Mouse (Mus musculus) embryonic facial prominence, embryonic 10.5 days (tissue): ENCODE data around the gene Chit1. TPM values are rescaled to one million over a fixed set of nuclear protein-coding genes. Genes with fewer than 3 reads are reported as not detected.

Experiments
- DNase-seq: peaks from one replicate; pipeline ENCODE4 v3.0.0-alpha.2; 2017; ENCODE audit warnings: low spot score
- H3K27ac ChIP-seq: fragments of 300-500 bp; sonication (generic); replicated peaks from 2 replicates; pipeline ENCODE4 v1.5.1; 2016; ENCODE audit warnings: mild to moderate bottlenecking
- H3K27me3 ChIP-seq: fragments of 300-500 bp; sonication (generic); replicated peaks from 2 replicates; pipeline ENCODE4 v1.6.1; 2016; ENCODE audit warnings: low read depth, mild to moderate bottlenecking; ENCODE audit not compliant: poor library complexity, severe bottlenecking
- H3K36me3 ChIP-seq: fragments of 300-500 bp; sonication (generic); replicated peaks from 2 replicates; pipeline ENCODE4 v1.6.1; 2016; ENCODE audit warnings: mild to moderate bottlenecking, moderate library complexity
- H3K4me1 ChIP-seq: fragments of 300-500 bp; sonication (generic); 2 replicates; pipeline ENCODE4 v1.6.1; 2016
- H3K4me3 ChIP-seq: fragments of 300-500 bp; sonication (generic); 2 replicates; pipeline ENCODE4 v1.5.1; 2016; ENCODE audit warnings: mild to moderate bottlenecking, moderate library complexity
- H3K9me3 ChIP-seq: fragments of 300-500 bp; sonication (generic); 2 replicates; pipeline ENCODE4 v1.6.1; 2016; ENCODE audit warnings: mild to moderate bottlenecking
- WGBS: fragments of 180-500 bp; shearing (Covaris S2); methylation state at CpG from one replicate; pipeline ENCODE4 v1.1.7; 2016; 5-methylcytosine and 5-hydroxymethylcytosine counted together
- polyA plus RNA-seq: library from polyadenylated mRNA; unstranded; fragments of >200 nt; fragmentation: Nextera tagmentation; extraction: Ambion mirVana; gene quantifications from 2 replicates; pipeline ENCODE4 v1.2.1, GENCODE M21; 2016

The Chit1 gene
- polyA plus RNA-seq, 1 experiment from 2014 or later = not detected

- 85% methylated on average over 4 of the region's 4 CpGs for WGBS
- Histone ChIP-seq H3K27me3 (peaks cover 30% of the 10 kb centered on the region), H3K27ac (no peak overlapping the region), H3K36me3 (no peaks in the 10 kb centered on the region), H3K4me3 (no peak overlapping the region), H3K4me1 (peaks cover 34% of the 10 kb centered on the region), H3K9me3 (no peaks in the 10 kb centered on the region)
- DNase-seq = no peak
Observed at GRCm38 (mm10) chr1:134184089-134184488, 73.0 kb downstream of the Chit1 start.

GRCm38 (mm10) chr1:134188217-134188616 lies 77.2 kb downstream of the Chit1 start:
- H3K9me3 ChIP-seq = no peaks in the 10 kb centered on the region
- no peak overlapping the region for H3K4me3 ChIP-seq
- WGBS = 86% methylated on average over 5 of the region's 5 CpGs
- H3K27ac ChIP-seq = no peak overlapping the region
- H3K36me3 ChIP-seq = no peaks in the 10 kb centered on the region
- H3K4me1 ChIP-seq = peaks cover 29% of the 10 kb centered on the region
- peaks cover 26% of the 10 kb centered on the region for H3K27me3 ChIP-seq
- no peak for DNase-seq

GRCm38 (mm10) chr1:134188989-134189729 lies 78.1 kb downstream of the Chit1 start:
- Histone ChIP-seq H3K4me1 (peaks cover 38% of the 10 kb centered on the region), H3K9me3 (no peaks in the 10 kb centered on the region), H3K27me3 (peaks cover 20% of the 10 kb centered on the region; the same call in 1 of the 2 replicates), H3K36me3 (no peaks in the 10 kb centered on the region), H3K27ac (no peak overlapping the region), H3K4me3 (no peak overlapping the region)
- no peak for DNase-seq
- WGBS = 29% methylated on average over 12 of the region's 12 CpGs

- Histone ChIP-seq H3K4me3 (no peak overlapping the region), H3K27ac (no peak overlapping the region), H3K27me3 (peaks cover 20% of the 10 kb centered on the region), H3K4me1 (peaks cover 58% of the 10 kb centered on the region), H3K9me3 (no peaks in the 10 kb centered on the region), H3K36me3 (no peaks in the 10 kb centered on the region)
- DNase-seq = no peak
- 85% methylated on average over 5 of the region's 5 CpGs for WGBS
Observed at GRCm38 (mm10) chr1:134191192-134191591, 80.2 kb downstream of the Chit1 start.

- no peak for DNase-seq
- Histone ChIP-seq H3K4me1 (peaks cover 65% of the 10 kb centered on the region), H3K27me3 (peaks cover 20% of the 10 kb centered on the region), H3K36me3 (no peaks in the 10 kb centered on the region), H3K9me3 (no peaks in the 10 kb centered on the region), H3K27ac (no peak overlapping the region), H3K4me3 (no peak overlapping the region)
- 43% methylated on average over 4 of the region's 4 CpGs for WGBS
Observed at GRCm38 (mm10) chr1:134192024-134192423, 81.0 kb downstream of the Chit1 start.

- 48% methylated on average over 1 of the region's 1 CpGs for WGBS
Observed at GRCm38 (mm10) chr1:134193126-134193525, 82.1 kb downstream of the Chit1 start, which contains the start of gene Mybph. TSS of gene Mybph (plus strand) at chr1:134193448.

GRCm38 (mm10) chr1:134193674-134194197 lies 82.7 kb downstream of the Chit1 start:
- no peaks in the 10 kb centered on the region for H3K36me3 ChIP-seq
- peak overlapping the region; percentile 70 for H3K27ac ChIP-seq
- H3K4me3 ChIP-seq = 0 out of 2 replicates have a peak overlapping the region, but pooled peaks have one; percentile 6
- WGBS = 45% methylated on average over 7 of the region's 7 CpGs
- peaks cover 10% of the 10 kb centered on the region for H3K27me3 ChIP-seq
- no peaks in the 10 kb centered on the region for H3K9me3 ChIP-seq
- H3K4me1 ChIP-seq = peaks cover 69% of the 10 kb centered on the region
- DNase-seq = no peak

More at GRCm38 (mm10) chr1:134193126-134193525, 82.1 kb downstream of the Chit1 start, which contains the start of gene Mybph:
- peak; percentile 46 for DNase-seq
- Histone ChIP-seq H3K27me3 (peaks cover 16% of the 10 kb centered on the region), H3K4me3 (0 out of 2 replicates have a peak within 1 kb of the TSS, but pooled peaks have one; percentile 6), H3K9me3 (no peaks in the 10 kb centered on the region), H3K27ac (peak within 1 kb of the TSS; percentile 70), H3K36me3 (no peaks in the 10 kb centered on the region), H3K4me1 (peaks cover 71% of the 10 kb centered on the region)

- no peak for DNase-seq
- no peak overlapping the region for H3K4me3 ChIP-seq
- H3K9me3 ChIP-seq = no peaks in the 10 kb centered on the region
- H3K4me1 ChIP-seq = peaks cover 62% of the 10 kb centered on the region
- H3K27ac ChIP-seq = peak overlapping the region; percentile 70
- 74% methylated on average over 16 of the region's 16 CpGs for WGBS
- H3K27me3 ChIP-seq = peaks cover 3% of the 10 kb centered on the region
- H3K36me3 ChIP-seq = no peaks in the 10 kb centered on the region
Observed at GRCm38 (mm10) chr1:134194298-134195022, 83.4 kb downstream of the Chit1 start.

GRCm38 (mm10) chr1:134195117-134195516 lies 84.1 kb downstream of the Chit1 start:
- WGBS = 48% methylated on average over 2 of the region's 2 CpGs
- H3K4me1 ChIP-seq = peaks cover 62% of the 10 kb centered on the region
- H3K27me3 ChIP-seq = no peaks in the 10 kb centered on the region; the same call in 1 of the 2 replicates
- 0 out of 2 replicates have a peak overlapping the region, but pooled peaks have one; percentile 70 for H3K27ac ChIP-seq
- no peak for DNase-seq
- no peak overlapping the region for H3K4me3 ChIP-seq
- H3K9me3 ChIP-seq = no peaks in the 10 kb centered on the region
- no peaks in the 10 kb centered on the region for H3K36me3 ChIP-seq

- Histone ChIP-seq H3K27ac (peak overlapping the region; percentile 63), H3K27me3 (no peaks in the 10 kb centered on the region; the same call in 1 of the 2 replicates), H3K4me3 (no peak overlapping the region), H3K4me1 (peaks cover 62% of the 10 kb centered on the region), H3K9me3 (no peaks in the 10 kb centered on the region), H3K36me3 (no peaks in the 10 kb centered on the region)
- WGBS = 60% methylated on average over 3 of the region's 3 CpGs
- DNase-seq = no peak
Observed at GRCm38 (mm10) chr1:134195571-134195970, 84.5 kb downstream of the Chit1 start.

- Histone ChIP-seq H3K27ac (peak overlapping the region; percentile 63), H3K4me1 (peaks cover 62% of the 10 kb centered on the region), H3K4me3 (no peak overlapping the region), H3K9me3 (no peaks in the 10 kb centered on the region), H3K36me3 (no peaks in the 10 kb centered on the region), H3K27me3 (no peaks in the 10 kb centered on the region; the same call in 1 of the 2 replicates)
- WGBS = 55% methylated on average over 4 of the region's 4 CpGs
- DNase-seq = no peak
Observed at GRCm38 (mm10) chr1:134195979-134196378, 84.9 kb downstream of the Chit1 start.

GRCm38 (mm10) chr1:134196386-134196785 lies 85.3 kb downstream of the Chit1 start:
- Histone ChIP-seq H3K4me3 (no peak overlapping the region), H3K27me3 (no peaks in the 10 kb centered on the region; the same call in 1 of the 2 replicates), H3K27ac (peak overlapping the region; percentile 63), H3K9me3 (no peaks in the 10 kb centered on the region), H3K4me1 (peaks cover 61% of the 10 kb centered on the region), H3K36me3 (no peaks in the 10 kb centered on the region)
- DNase-seq = no peak
- WGBS = 71% methylated on average over 4 of the region's 4 CpGs
